Mouse (Mus musculus) thymus, adult 2 months (tissue): ENCODE measurements around the gene Spem2. TPM values are rescaled to one million over a fixed set of nuclear protein-coding genes. Genes with fewer than 3 reads are reported as not detected.

Source experiments
- DNase-seq: peaks from one replicate; pipeline ENCODE4 v3.0.0; 2021
- H3K27ac ChIP-seq: fragments of 200-500 bp; 2 replicates; pipeline ENCODE4 v1.5.1; 2012; ENCODE audit warnings: low read length, control low read depth; ENCODE audit not compliant: control insufficient read depth, insufficient read depth
- H3K27me3 ChIP-seq: fragments of 200-500 bp; 2 replicates; pipeline ENCODE4 v1.6.1; 2012; ENCODE audit warnings: mild to moderate bottlenecking, low read length, moderate library complexity, mixed read lengths; ENCODE audit not compliant: control insufficient read depth, insufficient read depth
- H3K36me3 ChIP-seq: fragments of 200-500 bp; 2 replicates; pipeline ENCODE4 v1.6.1; 2012; ENCODE audit warnings: mild to moderate bottlenecking, low read length, moderate library complexity; ENCODE audit not compliant: control insufficient read depth, insufficient read depth
- H3K4me1 ChIP-seq: fragments of 200-500 bp; replicated peaks from 2 replicates; pipeline ENCODE4 v1.6.1; 2012; ENCODE audit warnings: low read length; ENCODE audit not compliant: control insufficient read depth, insufficient read depth
- H3K4me3 ChIP-seq: fragments of 200-500 bp; 2 replicates; pipeline ENCODE4 v1.5.1; 2012; ENCODE audit warnings: mild to moderate bottlenecking, low read length, control low read depth, moderate library complexity; ENCODE audit not compliant: control insufficient read depth, insufficient read depth
- CTCF ChIP-seq: fragments of 200-500 bp; IDR thresholded peaks from 2 replicates; pipeline ENCODE4 v1.5.1; 2012; ENCODE audit warnings: mild to moderate bottlenecking, control low read depth, low read length, moderate library complexity, borderline replicate concordance; ENCODE audit not compliant: control insufficient read depth, poor library complexity, insufficient read depth; ENCODE audit errors: extremely low read depth
- POLR2A ChIP-seq: fragments of 200-500 bp; IDR thresholded peaks from 2 replicates; pipeline ENCODE4 v1.6.1; 2012; ENCODE audit warnings: mild to moderate bottlenecking, low read length, control low read depth, moderate library complexity; ENCODE audit not compliant: control insufficient read depth, poor library complexity, insufficient read depth; ENCODE audit errors: extremely low read depth
- whole genome bisulfite sequencing: fragments of 180-500 bp; shearing (Covaris S2); methylation state at CpG from one replicate; pipeline ENCODE4 v1.1.7; 2018; 5-methylcytosine and 5-hydroxymethylcytosine counted together
- polyA plus RNA-seq: library from polyadenylated mRNA; depleted of rRNA; stranded (reverse); fragments of >200 nt; gene quantifications from 2 replicates; pipeline ENCODE4 v1.2.3, GENCODE M21; 2012

Gene Spem2
- polyA plus RNA-seq, 1 experiment = 0.22 TPM

GRCm38 (mm10) chr11:69778258-69778982 lies 39.8 kb downstream of the Spem2 start:
- Histone ChIP-seq H3K27ac (no peak overlapping the region), H3K4me3 (no peak overlapping the region), H3K4me1 (no peaks in the 10 kb centered on the region), H3K36me3 (no peaks in the 10 kb centered on the region), H3K27me3 (no peaks in the 10 kb centered on the region)
- DNase-seq = no peak
- 83% methylated on average over 23 of the region's 23 CpGs for WGBS
- TF ChIP-seq POLR2A = no peak
- TF ChIP-seq CTCF = no peak

GRCm38 (mm10) chr11:69777504-69778257 lies 40.6 kb downstream of the Spem2 start:
- DNase-seq = no peak
- Histone ChIP-seq H3K36me3 (no peaks in the 10 kb centered on the region), H3K27ac (no peak overlapping the region), H3K4me3 (no peak overlapping the region), H3K27me3 (no peaks in the 10 kb centered on the region), H3K4me1 (no peaks in the 10 kb centered on the region)
- 73% methylated on average over 26 of the region's 26 CpGs for WGBS
- TF ChIP-seq POLR2A = no peak
- TF ChIP-seq CTCF = no peak

GRCm38 (mm10) chr11:69776488-69776887 lies 41.8 kb downstream of the Spem2 start:
- no peak overlapping the region for H3K4me3 ChIP-seq
- WGBS = 94% methylated on average over 20 of the region's 20 CpGs
- H3K27me3 ChIP-seq = no peaks in the 10 kb centered on the region
- H3K27ac ChIP-seq = no peak overlapping the region
- no peaks in the 10 kb centered on the region for H3K36me3 ChIP-seq
- no peaks in the 10 kb centered on the region for H3K4me1 ChIP-seq
- DNase-seq = no peak
- TF ChIP-seq CTCF = no peak
- TF ChIP-seq POLR2A = no peak

GRCm38 (mm10) chr11:69775716-69776115 lies 42.5 kb downstream of the Spem2 start:
- Histone ChIP-seq H3K36me3 (no peaks in the 10 kb centered on the region), H3K4me1 (no peaks in the 10 kb centered on the region), H3K27me3 (no peaks in the 10 kb centered on the region), H3K4me3 (no peak overlapping the region), H3K27ac (no peak overlapping the region)
- WGBS = 97% methylated on average over 10 of the region's 10 CpGs
- TF ChIP-seq POLR2A (no peak), CTCF (no peak)
- DNase-seq = no peak

GRCm38 (mm10) chr11:69774961-69775360 lies 43.3 kb downstream of the Spem2 start:
- no peak for DNase-seq
- TF ChIP-seq POLR2A (no peak), CTCF (no peak)
- Histone ChIP-seq H3K4me3 (no peak overlapping the region), H3K4me1 (no peaks in the 10 kb centered on the region), H3K27me3 (no peaks in the 10 kb centered on the region), H3K36me3 (no peaks in the 10 kb centered on the region), H3K27ac (no peak overlapping the region)
- WGBS = 74% methylated on average over 5 of the region's 5 CpGs

- Histone ChIP-seq H3K4me3 (no peak overlapping the region), H3K27ac (no peak overlapping the region), H3K36me3 (no peaks in the 10 kb centered on the region), H3K4me1 (peaks cover 22% of the 10 kb centered on the region), H3K27me3 (no peaks in the 10 kb centered on the region)
- TF ChIP-seq CTCF (no peak), POLR2A (no peak)
- DNase-seq = no peak
- 91% methylated on average over 4 of the region's 4 CpGs for WGBS
These were observed 50.7 kb downstream of the Spem2 start for GRCm38 (mm10) chr11:69767625-69767909.
